Mouse (Mus musculus) embryo, embryonic 11 days (tissue): ENCODE data around the gene Rtkn2.

Source experiments
- DNase-seq: peaks from one replicate; pipeline ENCODE4 v3.0.0-alpha.2; 2015

Gene Rtkn2

GRCm38 (mm10) chr10:68107716-68108115 is 128.3 kb downstream of the Rtkn2 start:
- DNase-seq, result no peak
